Mouse (Mus musculus): Measurements from ENCODE around the gene Slk. TPM values are rescaled to one million over a fixed set of nuclear protein-coding genes. Genes with fewer than 3 reads are reported as not detected.
A peak's percentile ranks its signal among the peaks of the same experiment; 100 is the strongest.

Gene Slk
- total RNA-seq, 2 experiments from 2014 or later: 41.4 to 51.7 TPM

GRCm38 (mm10) chr19:47652255-47652654, 72.8 kb downstream of the Slk start:
- no peak for DNase-seq

GRCm38 (mm10) chr19:47653173-47653572, 73.7 kb downstream of the Slk start:
- no peak for DNase-seq

GRCm38 (mm10) chr19:47654896-47655295, 75.4 kb downstream of the Slk start:
- peak; percentile 46 for DNase-seq

- DNase-seq: peak; percentile 68
Observed at GRCm38 (mm10) chr19:47658914-47659535, 79.5 kb downstream of the Slk start.

DNA sequence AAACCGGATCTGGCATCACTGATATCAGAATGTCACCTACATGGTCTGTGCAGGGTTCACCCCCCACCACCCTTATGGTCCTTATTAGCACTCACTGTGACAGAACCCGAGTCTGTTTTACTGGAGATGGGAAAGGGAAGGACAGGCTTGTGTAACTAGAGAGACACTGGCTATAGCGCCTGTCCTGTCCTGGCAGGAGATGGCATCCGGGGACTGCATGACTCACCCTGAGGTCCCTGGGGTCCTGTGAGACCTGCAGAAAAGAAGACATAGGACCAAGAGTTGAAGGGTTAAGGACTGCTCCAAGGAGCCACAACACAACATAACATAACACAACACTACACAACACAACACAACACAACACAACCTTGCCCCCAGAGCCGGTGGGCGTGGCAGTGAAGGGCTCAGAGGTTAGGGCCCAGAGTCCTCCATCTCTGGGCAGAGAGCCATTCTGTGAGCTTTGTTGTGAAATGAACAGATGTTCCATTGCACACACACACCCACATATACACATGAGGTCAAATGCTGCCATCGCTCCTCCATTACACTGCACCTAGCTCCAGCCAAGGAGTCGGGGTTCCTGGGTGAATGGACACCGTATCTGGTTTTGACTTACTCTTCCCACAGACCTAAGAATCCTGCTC, 80.4 kb downstream of the Slk start:
- no peak for DNase-seq

DNA sequence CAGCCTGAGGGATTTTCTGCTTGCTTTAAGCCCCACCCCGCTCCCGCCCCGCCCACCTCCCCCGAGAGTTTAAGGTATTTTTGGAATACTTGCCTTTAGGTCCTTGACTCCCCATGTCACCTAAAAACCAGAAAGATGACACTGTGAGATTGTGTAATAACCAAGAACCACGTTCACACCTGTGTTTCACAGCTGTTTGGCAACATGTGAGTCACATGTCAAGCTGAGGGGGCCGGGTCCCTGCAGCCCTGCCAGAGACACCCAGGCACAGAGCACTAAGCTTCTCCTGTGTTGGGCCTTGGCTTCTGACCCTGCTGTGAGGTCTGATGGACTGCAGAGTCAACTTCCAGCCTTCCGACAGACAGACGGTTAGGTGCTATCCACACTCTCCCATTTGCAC, 88.1 kb downstream of the Slk start:
- no peak for DNase-seq

GRCm38 (mm10) chr19:47668399-47668798, 88.9 kb downstream of the Slk start:
- no peak for DNase-seq

- DNase-seq: peak; percentile 68
Observed at GRCm38 (mm10) chr19:47674419-47674818, 94.9 kb downstream of the Slk start.

DNA sequence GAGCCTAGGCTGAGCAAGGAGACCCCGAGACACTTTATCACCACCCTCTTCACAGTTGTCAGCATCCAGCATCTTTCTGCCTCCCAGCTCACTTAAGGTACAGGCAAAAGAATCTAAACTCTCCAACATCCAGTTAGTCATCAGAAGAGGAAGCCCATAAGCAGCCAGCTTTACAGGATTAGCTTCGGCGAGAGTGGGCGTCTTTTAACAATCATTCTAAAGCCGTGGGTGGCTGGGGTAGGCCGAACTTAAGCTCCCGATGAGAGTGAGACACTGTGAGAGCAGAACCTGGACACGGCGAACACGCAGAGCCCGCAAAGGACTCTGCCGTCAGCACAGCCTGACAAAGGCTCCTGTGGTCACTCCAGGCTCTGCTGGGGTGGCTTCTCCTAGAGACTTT, 99.2 kb downstream of the Slk start:
- DNase-seq: no peak

- DNase-seq: no peak
Observed at GRCm38 (mm10) chr19:47689592-47689991, 110.1 kb downstream of the Slk start.

GRCm38 (mm10) chr19:47691994-47692393, 112.5 kb downstream of the Slk start, which contains the start of gene Col17a1:
Col17a1 (minus strand) TSS chr19:47692094.
- DNase-seq: no peak

Other genes starting within 250 kb of the Slk start
- 100 to 1,000 TPM; 138 to 164 TPM for gene Sh3pxd2a, start 115.3 kb upstream of the Slk start, total RNA-seq (2021)
- 10 to 100 TPM; 13.1 to 18.7 TPM for gene Stn1, start 42.2 kb upstream of the Slk start, total RNA-seq (2021)
- gene Col17a1, start 112.4 kb downstream of the Slk start, total RNA-seq (2021): under 1 TPM; 0.27 to 0.33 TPM
- 10 to 100 TPM; 80.7 to 88.4 TPM for gene Sfr1, start 152.0 kb downstream of the Slk start, total RNA-seq (2021)